Mouse (Mus musculus): ENCODE results near the gene Ppp3ca. TPM values are rescaled to one million over a fixed set of nuclear protein-coding genes. Genes with fewer than 3 reads are reported as not detected.

Ppp3ca gene
- polyA plus RNA-seq, 1 experiment from 2014 or later, result 53.9 TPM

- Histone ChIP-seq H3K36me3 (no peaks in the 10 kb centered on the region), H3K27ac (no peak overlapping the region)
- WGBS, result 91% methylated on average over 5 of the region's 5 CpGs
These were observed 48.5 kb downstream of the Ppp3ca start for GRCm38 (mm10) chr3:136718412-136718811.

GRCm38 (mm10) chr3:136721241-136721640 is 51.3 kb downstream of the Ppp3ca start:
- no peak overlapping the region for H3K4me3 ChIP-seq
- no peaks in the 10 kb centered on the region for H3K27me3 ChIP-seq (ENCODE audit: insufficient read depth, poor library complexity, severe bottlenecking)
- no peaks in the 10 kb centered on the region for H3K36me3 ChIP-seq
- peaks cover 20% of the 10 kb centered on the region for H3K4me1 ChIP-seq
- H3K9me3 ChIP-seq, result no peaks in the 10 kb centered on the region
- no peak overlapping the region for H3K27ac ChIP-seq
- no peak for DNase-seq (ENCODE audit: low spot score)
- WGBS, result 80% methylated on average over 4 of the region's 4 CpGs

More at GRCm38 (mm10) chr3:136718412-136718811, 48.5 kb downstream of the Ppp3ca start:
- Histone ChIP-seq H3K4me3 (no peak overlapping the region), H3K9me3 (no peaks in the 10 kb centered on the region), H3K27me3 (ENCODE audit: insufficient read depth, poor library complexity, severe bottlenecking) (no peaks in the 10 kb centered on the region), H3K4me1 (peaks cover 5% of the 10 kb centered on the region; the same call in 1 of the 2 replicates)
- no peak for DNase-seq (ENCODE audit: low spot score)

- Histone ChIP-seq H3K4me3 (no peak overlapping the region), H3K4me1 (peaks cover 20% of the 10 kb centered on the region), H3K36me3 (no peaks in the 10 kb centered on the region), H3K27ac (no peak overlapping the region), H3K27me3 (ENCODE audit: insufficient read depth, poor library complexity, severe bottlenecking) (no peaks in the 10 kb centered on the region), H3K9me3 (no peaks in the 10 kb centered on the region)
- no peak for DNase-seq (ENCODE audit: low spot score)
- WGBS, result 71% methylated on average over 4 of the region's 4 CpGs
These were observed 52.0 kb downstream of the Ppp3ca start for GRCm38 (mm10) chr3:136721804-136722427.

- no peaks in the 10 kb centered on the region for H3K36me3 ChIP-seq
- no peaks in the 10 kb centered on the region for H3K9me3 ChIP-seq
- H3K27me3 ChIP-seq (ENCODE audit: insufficient read depth, poor library complexity, severe bottlenecking), result no peaks in the 10 kb centered on the region
- H3K4me3 ChIP-seq, result no peak overlapping the region
- H3K4me1 ChIP-seq, result peaks cover 20% of the 10 kb centered on the region
- H3K27ac ChIP-seq, result no peak overlapping the region
- no peak for DNase-seq (ENCODE audit: low spot score)
These were observed 52.6 kb downstream of the Ppp3ca start for GRCm38 (mm10) chr3:136722493-136722892.

GRCm38 (mm10) chr3:136725311-136726156 is 55.6 kb downstream of the Ppp3ca start:
- Histone ChIP-seq H3K27ac (peak overlapping the region; percentile 59; the same call in 1 of the 2 replicates), H3K27me3 (ENCODE audit: insufficient read depth, poor library complexity, severe bottlenecking) (no peaks in the 10 kb centered on the region), H3K4me1 (peaks cover 20% of the 10 kb centered on the region), H3K36me3 (no peaks in the 10 kb centered on the region), H3K4me3 (peak overlapping the region; percentile 22; the same call in 1 of the 2 replicates), H3K9me3 (no peaks in the 10 kb centered on the region)
- 14% methylated on average over 7 of the region's 7 CpGs for WGBS
- DNase-seq (ENCODE audit: low spot score), result peak; percentile 87

GRCm38 (mm10) chr3:136727877-136728276 is 58.0 kb downstream of the Ppp3ca start:
- Histone ChIP-seq H3K9me3 (no peaks in the 10 kb centered on the region), H3K4me1 (peaks cover 14% of the 10 kb centered on the region), H3K27ac (no peak overlapping the region), H3K4me3 (no peak overlapping the region), H3K36me3 (no peaks in the 10 kb centered on the region), H3K27me3 (ENCODE audit: insufficient read depth, poor library complexity, severe bottlenecking) (no peaks in the 10 kb centered on the region)
- 92% methylated on average over 2 of the region's 2 CpGs for WGBS
- DNase-seq (ENCODE audit: low spot score), result no peak

- no peak overlapping the region for H3K27ac ChIP-seq
- peaks cover 7% of the 10 kb centered on the region for H3K4me1 ChIP-seq
- no peak for DNase-seq (ENCODE audit: low spot score)
- H3K36me3 ChIP-seq, result no peaks in the 10 kb centered on the region
- no peak overlapping the region for H3K4me3 ChIP-seq
- no peaks in the 10 kb centered on the region for H3K9me3 ChIP-seq
- no peaks in the 10 kb centered on the region for H3K27me3 ChIP-seq (ENCODE audit: insufficient read depth, poor library complexity, severe bottlenecking)
- WGBS, result 53% methylated on average over 10 of the region's 10 CpGs
These were observed 60.1 kb downstream of the Ppp3ca start for GRCm38 (mm10) chr3:136729978-136730377.

GRCm38 (mm10) chr3:136731579-136731978 is 61.7 kb downstream of the Ppp3ca start:
- WGBS, result 85% methylated on average over 6 of the region's 6 CpGs
- Histone ChIP-seq H3K4me3 (no peak overlapping the region), H3K9me3 (no peaks in the 10 kb centered on the region), H3K27ac (no peak overlapping the region), H3K4me1 (no peaks in the 10 kb centered on the region; the same call in none of the 2 replicates), H3K27me3 (ENCODE audit: insufficient read depth, poor library complexity, severe bottlenecking) (no peaks in the 10 kb centered on the region), H3K36me3 (no peaks in the 10 kb centered on the region)
- no peak for DNase-seq (ENCODE audit: low spot score)

- Histone ChIP-seq H3K27ac (no peak overlapping the region), H3K27me3 (ENCODE audit: insufficient read depth, poor library complexity, severe bottlenecking) (no peaks in the 10 kb centered on the region), H3K36me3 (no peaks in the 10 kb centered on the region), H3K4me3 (no peak overlapping the region), H3K4me1 (peaks cover 3% of the 10 kb centered on the region), H3K9me3 (no peaks in the 10 kb centered on the region)
- 24% methylated on average over 1 of the region's 1 CpGs for WGBS
- DNase-seq (ENCODE audit: low spot score), result no peak
These were observed 66.1 kb downstream of the Ppp3ca start for GRCm38 (mm10) chr3:136736021-136736420.

- H3K36me3 ChIP-seq, result no peaks in the 10 kb centered on the region
- H3K4me3 ChIP-seq, result no peak overlapping the region
- DNase-seq (ENCODE audit: low spot score), result no peak
- no peaks in the 10 kb centered on the region for H3K27me3 ChIP-seq (ENCODE audit: insufficient read depth, poor library complexity, severe bottlenecking)
- no peaks in the 10 kb centered on the region for H3K9me3 ChIP-seq
- peaks cover 11% of the 10 kb centered on the region for H3K4me1 ChIP-seq
- H3K27ac ChIP-seq, result no peak overlapping the region
- 79% methylated on average over 7 of the region's 7 CpGs for WGBS
These were observed 66.9 kb downstream of the Ppp3ca start for GRCm38 (mm10) chr3:136736773-136737298.

- H3K4me1 ChIP-seq, result peaks cover 21% of the 10 kb centered on the region
- H3K27ac ChIP-seq, result no peak overlapping the region
- H3K36me3 ChIP-seq, result no peaks in the 10 kb centered on the region
- WGBS, result 93% methylated on average over 1 of the region's 1 CpGs
- DNase-seq (ENCODE audit: low spot score), result no peak
- H3K9me3 ChIP-seq, result no peaks in the 10 kb centered on the region
- no peaks in the 10 kb centered on the region for H3K27me3 ChIP-seq (ENCODE audit: insufficient read depth, poor library complexity, severe bottlenecking)
- H3K4me3 ChIP-seq, result no peak overlapping the region
These were observed 68.5 kb downstream of the Ppp3ca start for GRCm38 (mm10) chr3:136738474-136738873.

- H3K4me1 ChIP-seq, result peaks cover 24% of the 10 kb centered on the region
- WGBS, result 88% methylated on average over 5 of the region's 5 CpGs
- no peak overlapping the region for H3K4me3 ChIP-seq
These were observed 69.0 kb downstream of the Ppp3ca start for GRCm38 (mm10) chr3:136738914-136739313.

GRCm38 (mm10) chr3:136741659-136742058 is 71.7 kb downstream of the Ppp3ca start:
- no peaks in the 10 kb centered on the region for H3K27me3 ChIP-seq (ENCODE audit: insufficient read depth, poor library complexity, severe bottlenecking)
- H3K27ac ChIP-seq, result peak overlapping the region; percentile 60
- DNase-seq (ENCODE audit: low spot score), result no peak
- H3K4me3 ChIP-seq, result no peak overlapping the region; the same call in 1 of the 2 replicates
- H3K4me1 ChIP-seq, result peaks cover 40% of the 10 kb centered on the region
- no peaks in the 10 kb centered on the region for H3K9me3 ChIP-seq
- no peaks in the 10 kb centered on the region for H3K36me3 ChIP-seq
- WGBS, result 39% methylated on average over 5 of the region's 5 CpGs

More at GRCm38 (mm10) chr3:136738914-136739313, 69.0 kb downstream of the Ppp3ca start:
- H3K36me3 ChIP-seq, result no peaks in the 10 kb centered on the region
- no peaks in the 10 kb centered on the region for H3K9me3 ChIP-seq
- no peak overlapping the region for H3K27ac ChIP-seq
- DNase-seq (ENCODE audit: low spot score), result no peak
- no peaks in the 10 kb centered on the region for H3K27me3 ChIP-seq (ENCODE audit: insufficient read depth, poor library complexity, severe bottlenecking)
